Mouse (Mus musculus) frontal cortex, adult (tissue): ENCODE measurements around the gene Pmis2.
A peak's percentile ranks its signal among the peaks of the same experiment; 100 is the strongest.

Source experiments
- ATAC-seq: cut with Nextera tagmentation; 2 replicates; pipeline ENCODE4 v1.9.2; 2017; ENCODE audit warnings: mild to moderate bottlenecking, moderate library complexity, mixed read lengths; ENCODE audit not compliant: low TSS enrichment

Gene Pmis2

DNA sequence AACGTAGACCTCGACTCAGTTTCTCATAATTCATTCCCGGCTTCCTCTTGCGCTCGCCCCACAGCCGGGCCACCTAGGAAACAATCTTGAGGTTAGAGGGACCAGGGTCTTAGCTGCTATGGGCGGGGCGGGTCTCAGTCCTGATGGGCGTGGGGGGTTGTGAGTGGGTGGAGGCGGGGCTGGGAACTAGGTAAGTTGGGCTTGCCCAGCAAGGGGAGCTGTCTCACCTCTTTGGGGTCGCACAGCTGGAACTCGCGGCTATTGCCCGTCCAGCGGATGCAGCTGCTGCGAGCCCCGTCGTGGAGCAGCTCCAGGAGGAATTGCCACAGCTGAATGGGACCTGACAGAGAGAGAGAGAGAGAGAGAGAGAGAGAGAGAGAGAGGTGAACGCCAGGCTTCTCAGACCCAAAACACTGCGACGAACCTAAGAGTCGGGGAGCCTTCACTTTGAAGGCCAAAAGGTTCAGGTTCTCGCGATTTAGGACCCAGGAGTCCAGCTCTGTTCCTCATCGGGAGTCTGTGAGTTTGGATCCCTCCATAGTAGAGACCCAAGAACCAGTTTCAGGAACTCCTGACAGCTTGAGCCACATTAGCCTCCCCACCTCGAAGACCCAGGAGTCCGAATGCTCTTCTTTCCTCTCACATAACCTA, 37.5 kb downstream of the Pmis2 start:
- ATAC-seq = no peak

DNA sequence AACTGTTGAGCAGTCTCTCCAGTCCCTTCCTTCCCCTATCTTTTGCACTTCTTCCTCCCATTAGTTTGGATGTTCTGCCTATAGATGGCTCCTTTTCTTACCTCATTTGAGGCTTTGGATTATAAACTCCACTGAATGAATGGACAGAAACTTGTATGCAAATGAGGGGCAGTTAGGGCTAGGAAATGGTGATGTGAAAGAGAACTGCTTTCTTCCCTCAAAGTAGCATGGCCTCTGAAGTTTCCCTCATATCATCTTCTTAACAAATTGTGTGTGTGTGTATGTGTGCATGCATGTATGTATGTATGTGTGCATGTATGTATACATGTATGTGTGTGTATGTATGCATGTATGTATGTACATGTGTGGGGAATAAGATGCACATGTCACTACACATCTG, 42.4 kb downstream of the Pmis2 start:
- ATAC-seq = no peak

DNA sequence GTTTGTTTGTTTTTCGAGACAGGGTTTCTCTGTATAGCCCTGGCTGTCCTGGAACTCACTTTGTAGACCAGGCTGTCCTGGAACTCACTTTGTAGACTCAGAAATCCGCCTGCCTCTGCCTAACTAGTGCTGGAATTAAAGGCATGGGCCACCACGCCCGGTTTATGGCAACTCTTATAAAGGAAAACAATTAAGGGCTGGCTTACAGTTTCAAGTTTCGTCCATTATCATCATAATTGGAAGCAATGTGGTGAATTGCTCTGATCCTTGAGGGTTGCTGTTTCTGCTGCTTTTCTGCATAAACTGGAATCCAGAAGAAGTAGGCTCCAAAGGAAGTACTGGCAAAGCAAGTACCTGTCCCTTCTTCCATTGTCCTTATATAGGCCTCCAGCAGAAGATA, 44.8 kb downstream of the Pmis2 start:
- ATAC-seq = no peak

DNA sequence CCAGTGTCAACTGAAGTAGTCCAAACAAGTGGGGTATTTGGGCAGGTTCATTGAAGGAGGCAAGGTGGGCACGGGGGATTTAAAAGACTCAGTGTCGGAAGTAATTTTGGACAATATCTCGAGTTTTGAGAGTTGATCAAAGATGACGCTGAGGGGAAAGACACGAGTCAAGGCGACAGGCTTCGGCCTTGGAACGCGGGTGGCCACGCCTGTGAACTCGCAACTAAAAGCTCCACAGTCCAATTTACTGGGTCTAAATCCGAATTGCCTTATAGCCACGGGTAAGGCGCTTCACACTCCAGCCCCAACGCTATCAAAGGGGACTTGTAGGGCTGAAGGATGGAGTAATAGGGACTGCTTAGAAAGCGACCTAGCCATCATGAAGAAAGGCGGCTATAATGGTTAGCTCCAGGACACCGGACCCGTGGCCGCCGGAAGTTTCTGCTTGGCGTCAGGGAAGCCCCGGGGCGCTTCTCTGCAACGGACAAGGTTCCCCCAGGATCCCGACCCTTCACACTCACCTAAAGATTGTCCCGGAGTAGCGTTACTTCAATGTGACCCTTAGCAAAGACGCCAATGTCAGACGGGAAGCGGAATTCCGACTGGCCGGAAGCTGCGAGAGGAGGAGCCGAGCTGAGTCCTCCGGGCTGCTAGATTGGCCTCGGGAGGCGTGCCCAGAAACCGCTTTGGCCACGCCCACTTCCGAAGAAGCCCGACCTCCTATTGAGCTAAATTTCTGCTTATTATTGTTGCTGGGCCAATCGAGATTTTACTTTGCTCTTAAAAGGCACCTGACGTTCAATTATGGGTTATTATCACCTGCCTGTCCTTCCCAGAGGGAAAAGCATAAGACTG, 45.6 kb downstream of the Pmis2 start, which contains the start of gene Cox6b1:
TSS of gene Cox6b1 (minus strand) at position 622 of the 855 bp plus-strand sequence.
- ATAC-seq = peak; percentile 97
